Mouse (Mus musculus): ENCODE results near the gene Alb. TPM values are rescaled to one million over a fixed set of nuclear protein-coding genes. Genes with fewer than 3 reads are reported as not detected.

Alb gene
- not detected in 2 replicates for polyA plus RNA-seq (2015; fragmentation: Nextera tagmentation; extraction: Ambion mirVana)

DNA sequence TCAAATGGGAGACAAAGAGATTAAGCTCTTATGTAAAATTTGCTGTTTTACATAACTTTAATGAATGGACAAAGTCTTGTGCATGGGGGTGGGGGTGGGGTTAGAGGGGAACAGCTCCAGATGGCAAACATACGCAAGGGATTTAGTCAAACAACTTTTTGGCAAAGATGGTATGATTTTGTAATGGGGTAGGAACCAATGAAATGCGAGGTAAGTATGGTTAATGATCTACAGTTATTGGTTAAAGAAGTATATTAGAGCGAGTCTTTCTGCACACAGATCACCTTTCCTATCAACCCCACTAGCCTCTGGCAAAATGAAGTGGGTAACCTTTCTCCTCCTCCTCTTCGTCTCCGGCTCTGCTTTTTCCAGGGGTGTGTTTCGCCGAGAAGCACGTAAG lies at the start of gene Alb:
TSS of gene Alb (plus strand) at position 279 of the 400 bp plus-strand sequence.
- H3K4me3 ChIP-seq (ENCODE audit: low read depth, low read length) = no peak within 1 kb of the TSS
- no peak within 1 kb of the TSS for H3K27ac ChIP-seq (ENCODE audit: low read length)
- H3K27me3 ChIP-seq (ENCODE audit: control insufficient read depth, insufficient read depth, low read depth, low read length) = no peaks in the 10 kb centered on the region
- no peaks in the 10 kb centered on the region for H3K9me3 ChIP-seq (replicated peaks; ENCODE audit: control insufficient read depth, low read length, poor library complexity, severe bottlenecking)
- no peak within 1 kb of the TSS for H3K9ac ChIP-seq (ENCODE audit: low read depth, low read length)
- no peak for ATAC-seq
- WGBS = 91% methylated on average over 8 of the region's 8 CpGs
- H3K4me2 ChIP-seq (ENCODE audit: low read length) = no peak within 1 kb of the TSS
- no peaks in the 10 kb centered on the region for H3K4me1 ChIP-seq (ENCODE audit: control insufficient read depth, insufficient read depth, low read length)
- H3K36me3 ChIP-seq (ENCODE audit: control insufficient read depth, insufficient read depth, low read length) = no peaks in the 10 kb centered on the region

DNA sequence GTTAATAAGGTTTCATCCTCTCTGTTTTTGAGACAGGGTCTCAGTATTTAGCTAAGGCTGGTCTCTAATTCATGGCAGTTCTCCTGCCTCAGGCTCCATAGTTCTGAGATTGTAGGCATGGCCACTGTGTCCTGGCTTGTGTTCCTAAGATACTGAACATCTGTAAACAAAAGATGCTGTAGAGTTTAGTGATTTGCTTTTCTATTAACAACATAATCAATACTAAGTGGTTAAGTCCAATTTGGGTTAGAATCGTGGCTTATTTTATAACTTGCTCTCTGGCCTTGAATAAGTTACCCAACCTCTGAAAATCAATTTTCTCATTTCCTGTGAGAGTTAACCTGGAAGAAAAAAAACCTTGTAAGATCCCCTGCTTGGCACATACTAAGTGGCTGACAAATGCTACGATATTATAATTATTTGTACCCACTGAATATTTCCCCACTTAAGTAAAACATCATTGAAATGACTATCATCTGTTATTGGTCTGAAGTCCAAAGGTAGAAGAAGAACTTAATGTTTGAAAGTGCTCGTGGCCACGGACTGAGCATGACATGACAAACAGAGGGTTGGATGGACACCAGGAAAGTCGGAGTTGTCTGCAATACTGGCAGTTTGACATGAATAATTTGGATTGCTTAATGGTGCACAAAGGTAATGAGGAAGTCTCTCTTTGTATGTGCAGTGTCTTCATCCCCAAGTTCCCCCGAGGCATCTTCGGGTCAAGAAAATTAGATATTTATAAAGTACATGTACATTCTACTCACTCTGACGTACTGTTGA lies 46.4 kb upstream of the Alb start:
- Histone ChIP-seq H3K27me3 (ENCODE audit: control insufficient read depth, insufficient read depth, low read depth, low read length) (no peaks in the 10 kb centered on the region), H3K36me3 (ENCODE audit: control insufficient read depth, insufficient read depth, low read length) (no peaks in the 10 kb centered on the region), H3K4me1 (ENCODE audit: control insufficient read depth, insufficient read depth, low read length) (no peaks in the 10 kb centered on the region), H3K9me3 (replicated peaks; ENCODE audit: control insufficient read depth, low read length, poor library complexity, severe bottlenecking) (no peaks in the 10 kb centered on the region), H3K27ac (ENCODE audit: low read length) (no peak overlapping the region), H3K9ac (ENCODE audit: low read depth, low read length) (no peak overlapping the region), H3K4me3 (ENCODE audit: low read depth, low read length) (no peak overlapping the region), H3K4me2 (ENCODE audit: low read length) (no peak overlapping the region)
- 86% methylated on average over 8 of the region's 8 CpGs for WGBS
- no peak for ATAC-seq

DNA sequence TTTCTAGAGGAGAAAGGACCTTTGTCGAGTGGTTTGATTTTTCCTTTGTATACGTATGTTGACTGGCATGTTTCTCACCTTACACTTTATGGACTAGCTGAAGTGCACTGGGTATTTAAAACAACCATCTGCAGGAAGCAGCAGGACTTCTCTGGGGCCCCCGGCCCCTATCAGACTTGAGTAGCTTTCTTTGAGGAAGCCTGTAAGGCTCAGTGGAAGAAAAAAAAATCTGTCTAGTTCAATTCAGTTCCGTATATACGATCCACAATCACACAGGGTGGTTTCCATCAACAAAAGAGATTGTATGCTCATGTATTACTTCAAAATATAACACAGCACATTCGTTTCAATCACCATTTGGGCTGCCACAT lies 45.8 kb upstream of the Alb start:
- Histone ChIP-seq H3K27me3 (ENCODE audit: control insufficient read depth, insufficient read depth, low read depth, low read length) (no peaks in the 10 kb centered on the region), H3K4me2 (ENCODE audit: low read length) (no peak overlapping the region), H3K4me3 (ENCODE audit: low read depth, low read length) (no peak overlapping the region), H3K36me3 (ENCODE audit: control insufficient read depth, insufficient read depth, low read length) (no peaks in the 10 kb centered on the region), H3K4me1 (ENCODE audit: control insufficient read depth, insufficient read depth, low read length) (no peaks in the 10 kb centered on the region), H3K9ac (ENCODE audit: low read depth, low read length) (no peak overlapping the region), H3K27ac (ENCODE audit: low read length) (no peak overlapping the region), H3K9me3 (replicated peaks; ENCODE audit: control insufficient read depth, low read length, poor library complexity, severe bottlenecking) (no peaks in the 10 kb centered on the region)
- WGBS = 51% methylated on average over 6 of the region's 6 CpGs
- no peak for ATAC-seq

DNA sequence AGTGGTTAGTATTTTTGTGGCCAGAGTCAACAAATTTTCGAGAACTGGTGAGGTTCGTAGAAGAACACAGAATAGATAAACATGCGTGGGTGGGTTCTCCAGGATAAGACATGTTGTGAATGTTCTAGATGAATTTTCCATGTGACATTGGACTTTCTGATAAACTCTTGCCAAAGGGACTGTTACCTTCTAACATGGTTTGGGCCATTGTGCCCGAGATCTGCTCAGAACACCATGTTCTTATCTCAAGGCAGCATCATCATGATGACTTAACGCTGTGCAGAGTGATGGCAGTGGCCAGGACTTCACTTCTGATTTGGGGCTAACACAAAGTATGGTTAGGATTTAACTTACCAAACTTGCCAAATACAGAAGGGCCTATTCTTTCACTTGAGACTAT lies 36.1 kb upstream of the Alb start:
- H3K36me3 ChIP-seq (ENCODE audit: control insufficient read depth, insufficient read depth, low read length) = no peaks in the 10 kb centered on the region
- H3K4me3 ChIP-seq (ENCODE audit: low read depth, low read length) = no peak overlapping the region
- no peak overlapping the region for H3K9ac ChIP-seq (ENCODE audit: low read depth, low read length)
- H3K4me2 ChIP-seq (ENCODE audit: low read length) = no peak overlapping the region
- no peak for ATAC-seq
- no peaks in the 10 kb centered on the region for H3K27me3 ChIP-seq (ENCODE audit: control insufficient read depth, insufficient read depth, low read depth, low read length)
- H3K27ac ChIP-seq (ENCODE audit: low read length) = no peak overlapping the region
- no peaks in the 10 kb centered on the region for H3K4me1 ChIP-seq (ENCODE audit: control insufficient read depth, insufficient read depth, low read length)
- 86% methylated on average over 5 of the region's 5 CpGs for WGBS
- no peaks in the 10 kb centered on the region for H3K9me3 ChIP-seq (replicated peaks; ENCODE audit: control insufficient read depth, low read length, poor library complexity, severe bottlenecking)

DNA sequence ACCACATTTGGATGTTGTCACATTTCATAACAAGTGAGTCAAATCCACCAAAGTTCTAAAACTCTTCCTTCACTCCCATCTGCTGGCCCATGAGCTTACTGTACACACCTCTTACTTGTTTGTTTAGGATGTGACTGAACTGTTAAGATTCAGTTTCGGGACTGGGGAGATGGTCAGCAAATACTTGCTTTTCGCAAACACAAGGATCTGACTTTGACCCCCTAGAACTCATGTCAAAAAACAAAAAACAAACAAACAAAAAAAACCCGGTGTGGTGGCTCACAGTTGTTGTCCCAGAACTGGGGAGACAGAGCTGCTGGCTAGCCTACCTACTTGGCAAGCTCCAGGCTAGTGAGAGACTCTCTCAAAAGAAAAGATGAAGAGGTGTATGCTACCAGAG lies 35.5 kb upstream of the Alb start:
- 93% methylated on average over 3 of the region's 3 CpGs for WGBS
- Histone ChIP-seq H3K4me1 (ENCODE audit: control insufficient read depth, insufficient read depth, low read length) (no peaks in the 10 kb centered on the region), H3K36me3 (ENCODE audit: control insufficient read depth, insufficient read depth, low read length) (no peaks in the 10 kb centered on the region), H3K27me3 (ENCODE audit: control insufficient read depth, insufficient read depth, low read depth, low read length) (no peaks in the 10 kb centered on the region), H3K4me3 (ENCODE audit: low read depth, low read length) (no peak overlapping the region), H3K9ac (ENCODE audit: low read depth, low read length) (no peak overlapping the region), H3K4me2 (ENCODE audit: low read length) (no peak overlapping the region), H3K9me3 (replicated peaks; ENCODE audit: control insufficient read depth, low read length, poor library complexity, severe bottlenecking) (no peaks in the 10 kb centered on the region), H3K27ac (ENCODE audit: low read length) (no peak overlapping the region)
- ATAC-seq = no peak

DNA sequence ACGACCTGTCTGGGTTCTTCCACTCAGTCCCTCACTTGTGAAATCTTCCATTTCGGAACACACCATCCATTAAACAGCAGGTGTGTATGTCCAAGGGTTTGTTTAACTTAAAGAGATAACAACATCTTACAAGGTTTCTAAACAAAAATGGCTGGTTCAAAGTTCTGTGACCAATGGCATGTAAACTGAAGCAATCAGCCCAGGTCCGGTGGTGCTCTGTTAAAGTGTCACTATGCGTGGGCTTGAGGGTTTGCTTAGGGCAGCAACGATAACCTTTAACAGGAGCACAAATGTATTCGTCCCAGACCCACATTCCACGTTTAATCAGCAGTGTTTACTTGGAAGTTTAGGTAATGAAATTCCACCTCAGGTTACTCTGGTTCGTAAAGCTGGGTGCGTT lies 29.6 kb upstream of the Alb start:
- 90% methylated on average over 9 of the region's 9 CpGs for WGBS
- ATAC-seq = no peak

DNA sequence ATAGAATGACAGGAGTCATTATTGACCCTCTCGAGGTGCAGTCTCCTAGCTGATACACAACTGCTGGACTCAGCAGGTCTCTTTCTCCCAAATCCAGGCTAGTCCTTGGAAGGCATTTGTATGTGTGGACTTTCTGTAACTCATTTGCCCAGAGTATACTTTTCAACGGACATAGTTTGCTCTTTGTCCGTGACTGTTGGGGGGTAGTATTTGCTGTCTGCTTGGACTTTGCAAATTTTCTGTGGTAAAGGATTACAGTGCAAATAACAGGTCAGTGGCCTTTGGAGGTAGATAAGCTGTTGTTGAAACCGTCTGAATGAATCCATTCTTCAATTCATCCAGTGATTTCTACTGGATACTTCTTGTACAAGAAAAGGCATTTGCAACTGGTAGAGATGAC lies 21.5 kb upstream of the Alb start:
- Histone ChIP-seq H3K4me3 (ENCODE audit: low read depth, low read length) (no peak overlapping the region), H3K9ac (ENCODE audit: low read depth, low read length) (no peak overlapping the region), H3K4me2 (ENCODE audit: low read length) (no peak overlapping the region), H3K27me3 (ENCODE audit: control insufficient read depth, insufficient read depth, low read depth, low read length) (no peaks in the 10 kb centered on the region), H3K4me1 (ENCODE audit: control insufficient read depth, insufficient read depth, low read length) (no peaks in the 10 kb centered on the region), H3K36me3 (ENCODE audit: control insufficient read depth, insufficient read depth, low read length) (no peaks in the 10 kb centered on the region), H3K9me3 (replicated peaks; ENCODE audit: control insufficient read depth, low read length, poor library complexity, severe bottlenecking) (no peaks in the 10 kb centered on the region), H3K27ac (ENCODE audit: low read length) (no peak overlapping the region)
- WGBS = 86% methylated on average over 4 of the region's 4 CpGs
- no peak for ATAC-seq

More for the DNA sequence above, 29.6 kb upstream of the Alb start:
- Histone ChIP-seq H3K27me3 (ENCODE audit: control insufficient read depth, insufficient read depth, low read depth, low read length) (no peaks in the 10 kb centered on the region), H3K9ac (ENCODE audit: low read depth, low read length) (no peak overlapping the region), H3K9me3 (replicated peaks; ENCODE audit: control insufficient read depth, low read length, poor library complexity, severe bottlenecking) (no peaks in the 10 kb centered on the region), H3K4me2 (ENCODE audit: low read length) (no peak overlapping the region), H3K4me1 (ENCODE audit: control insufficient read depth, insufficient read depth, low read length) (no peaks in the 10 kb centered on the region), H3K36me3 (ENCODE audit: control insufficient read depth, insufficient read depth, low read length) (no peaks in the 10 kb centered on the region), H3K4me3 (ENCODE audit: low read depth, low read length) (no peak overlapping the region), H3K27ac (ENCODE audit: low read length) (no peak overlapping the region)

DNA sequence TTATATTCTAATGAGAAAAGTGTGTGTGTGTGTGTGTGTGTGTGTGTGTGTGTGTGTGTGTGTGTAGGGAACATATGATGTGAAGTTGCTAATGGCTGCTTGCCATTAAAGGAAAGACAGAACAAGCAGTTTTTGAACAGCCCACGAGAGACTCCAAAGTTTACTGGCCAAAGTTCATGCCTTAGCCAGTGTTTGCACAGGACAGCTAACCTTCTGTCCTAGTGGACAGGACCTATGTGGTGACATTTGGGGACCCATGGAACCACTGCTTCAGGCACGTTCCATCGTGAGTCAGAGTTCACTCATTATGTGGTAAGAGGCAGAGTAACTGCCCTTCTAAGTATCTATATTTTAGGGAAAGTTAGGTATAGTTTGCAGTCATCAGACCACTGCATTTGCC lies 13.1 kb upstream of the Alb start:
- H3K9me3 ChIP-seq (replicated peaks; ENCODE audit: control insufficient read depth, low read length, poor library complexity, severe bottlenecking) = no peaks in the 10 kb centered on the region
- no peak overlapping the region for H3K27ac ChIP-seq (ENCODE audit: low read length)
- no peak overlapping the region for H3K4me3 ChIP-seq (ENCODE audit: low read depth, low read length)
- H3K4me2 ChIP-seq (ENCODE audit: low read length) = no peak overlapping the region
- H3K4me1 ChIP-seq (ENCODE audit: control insufficient read depth, insufficient read depth, low read length) = no peaks in the 10 kb centered on the region
- no peaks in the 10 kb centered on the region for H3K36me3 ChIP-seq (ENCODE audit: control insufficient read depth, insufficient read depth, low read length)
- ATAC-seq = no peak
- H3K27me3 ChIP-seq (ENCODE audit: control insufficient read depth, insufficient read depth, low read depth, low read length) = no peaks in the 10 kb centered on the region
- no peak overlapping the region for H3K9ac ChIP-seq (ENCODE audit: low read depth, low read length)
- 93% methylated on average over 3 of the region's 3 CpGs for WGBS

DNA sequence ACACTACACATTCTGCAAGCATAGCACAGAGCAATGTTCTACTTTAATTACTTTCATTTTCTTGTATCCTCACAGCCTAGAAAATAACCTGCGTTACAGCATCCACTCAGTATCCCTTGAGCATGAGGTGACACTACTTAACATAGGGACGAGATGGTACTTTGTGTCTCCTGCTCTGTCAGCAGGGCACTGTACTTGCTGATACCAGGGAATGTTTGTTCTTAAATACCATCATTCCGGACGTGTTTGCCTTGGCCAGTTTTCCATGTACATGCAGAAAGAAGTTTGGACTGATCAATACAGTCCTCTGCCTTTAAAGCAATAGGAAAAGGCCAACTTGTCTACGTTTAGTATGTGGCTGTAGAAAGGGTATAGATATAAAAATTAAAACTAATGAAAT lies 10.7 kb upstream of the Alb start:
- Histone ChIP-seq H3K9ac (ENCODE audit: low read depth, low read length) (no peak overlapping the region), H3K4me3 (ENCODE audit: low read depth, low read length) (no peak overlapping the region), H3K27me3 (ENCODE audit: control insufficient read depth, insufficient read depth, low read depth, low read length) (no peaks in the 10 kb centered on the region), H3K36me3 (ENCODE audit: control insufficient read depth, insufficient read depth, low read length) (no peaks in the 10 kb centered on the region), H3K4me1 (ENCODE audit: control insufficient read depth, insufficient read depth, low read length) (no peaks in the 10 kb centered on the region), H3K27ac (ENCODE audit: low read length) (no peak overlapping the region), H3K4me2 (ENCODE audit: low read length) (no peak overlapping the region), H3K9me3 (replicated peaks; ENCODE audit: control insufficient read depth, low read length, poor library complexity, severe bottlenecking) (no peaks in the 10 kb centered on the region)
- 88% methylated on average over 5 of the region's 5 CpGs for WGBS
- ATAC-seq = no peak
